Mouse (Mus musculus) retina, postnatal 1 day (tissue): ENCODE measurements around the gene Dcaf6.
"Not testable (repeated sequence)": the region's sequence is repeated elsewhere in the genome, so short reads cannot be mapped to it uniquely, and the experiment has no call there.

Source experiments
- DNase-seq: peaks from one replicate; pipeline ENCODE4 v3.0.0-alpha.2; 2012

The Dcaf6 gene

GRCm38 (mm10) chr1:165396401-165396805, 63.9 kb downstream of the Dcaf6 start:
- DNase-seq = no peak

- no peak for DNase-seq
These were observed 64.3 kb downstream of the Dcaf6 start for GRCm38 (mm10) chr1:165395940-165396339.

GRCm38 (mm10) chr1:165394836-165395235, 65.4 kb downstream of the Dcaf6 start:
- DNase-seq = no peak

GRCm38 (mm10) chr1:165393033-165393432, 67.2 kb downstream of the Dcaf6 start:
- DNase-seq = no peak

GRCm38 (mm10) chr1:165388716-165389115, 71.6 kb downstream of the Dcaf6 start:
- DNase-seq = peak; percentile 23

- no peak for DNase-seq
These were observed 73.8 kb downstream of the Dcaf6 start for GRCm38 (mm10) chr1:165386525-165386923.

GRCm38 (mm10) chr1:165385810-165386524, 74.3 kb downstream of the Dcaf6 start:
- DNase-seq = no peak

- no peak for DNase-seq
These were observed 86.4 kb downstream of the Dcaf6 start for GRCm38 (mm10) chr1:165373839-165374238.

- no peak for DNase-seq
These were observed 89.3 kb downstream of the Dcaf6 start for GRCm38 (mm10) chr1:165370990-165371389.

GRCm38 (mm10) chr1:165365057-165365456, 95.2 kb downstream of the Dcaf6 start:
- no peak for DNase-seq

- DNase-seq = no peak
These were observed 97.0 kb downstream of the Dcaf6 start for GRCm38 (mm10) chr1:165363271-165363670.

- no peak for DNase-seq
These were observed 103.9 kb downstream of the Dcaf6 start for GRCm38 (mm10) chr1:165356347-165356746.

GRCm38 (mm10) chr1:165348627-165349026, 111.6 kb downstream of the Dcaf6 start:
- no peak for DNase-seq

GRCm38 (mm10) chr1:165344453-165344852, 115.8 kb downstream of the Dcaf6 start:
- peak; percentile 47 for DNase-seq

GRCm38 (mm10) chr1:165342126-165342525, 118.1 kb downstream of the Dcaf6 start:
- DNase-seq = no peak

GRCm38 (mm10) chr1:165332797-165333196, 127.5 kb downstream of the Dcaf6 start:
- DNase-seq = no peak

- no peak for DNase-seq
These were observed 129.4 kb downstream of the Dcaf6 start for GRCm38 (mm10) chr1:165330859-165331258.

GRCm38 (mm10) chr1:165328384-165329289, 131.6 kb downstream of the Dcaf6 start:
- not testable (repeated sequence) for DNase-seq

- DNase-seq = no peak
These were observed 132.4 kb downstream of the Dcaf6 start for GRCm38 (mm10) chr1:165327831-165328230.

- DNase-seq = no peak
These were observed 132.9 kb downstream of the Dcaf6 start for GRCm38 (mm10) chr1:165327370-165327769.

GRCm38 (mm10) chr1:165322934-165323333, 137.3 kb downstream of the Dcaf6 start:
- no peak for DNase-seq

GRCm38 (mm10) chr1:165321891-165322290, 138.4 kb downstream of the Dcaf6 start:
- DNase-seq = no peak

- DNase-seq = no peak
These were observed 138.8 kb downstream of the Dcaf6 start for GRCm38 (mm10) chr1:165321393-165321861.
